Mouse (Mus musculus): Measurements from ENCODE around the gene Cav3. TPM values are rescaled to one million over a fixed set of nuclear protein-coding genes. Genes with fewer than 3 reads are reported as not detected.
A peak's percentile ranks its signal among the peaks of the same experiment; 100 is the strongest.

Gene Cav3
- polyA plus RNA-seq, 1 experiment = 1.4 TPM

DNA sequence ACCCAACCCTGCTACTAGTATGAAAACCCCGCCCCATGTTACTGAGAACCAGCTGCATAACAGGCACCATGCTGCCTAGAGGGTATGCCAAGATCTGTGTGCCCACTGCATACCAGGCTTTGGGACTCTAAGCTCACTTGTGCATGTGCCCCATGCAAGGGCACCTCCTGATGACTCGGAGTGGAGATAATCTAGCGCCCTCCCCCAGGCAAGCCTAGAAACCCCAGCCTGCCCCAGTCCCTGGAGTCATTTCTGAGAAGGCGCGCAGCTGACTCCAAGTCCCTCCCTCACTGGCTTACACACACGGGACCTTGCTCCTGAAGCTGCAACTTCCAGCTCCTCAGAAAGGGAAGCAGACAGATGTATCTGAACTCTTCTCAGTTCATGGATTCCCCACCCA, 4.0 kb downstream of the Cav3 start:
- Histone ChIP-seq H3K36me3 (ENCODE audit: control insufficient read depth, insufficient read depth, low read length) (no peaks in the 10 kb centered on the region), H3K27me3 (replicated peaks; ENCODE audit: control insufficient read depth, insufficient read depth, low read length) (no peaks in the 10 kb centered on the region), H3K4me1 (ENCODE audit: control insufficient read depth, insufficient read depth, low read length) (no peaks in the 10 kb centered on the region), H3K4me3 (ENCODE audit: insufficient read depth, low read depth, low read length) (no peak overlapping the region), H3K27ac (ENCODE audit: insufficient read depth, low read depth, low read length) (no peak overlapping the region)
- 81% methylated on average over 6 of the region's 6 CpGs for WGBS
- TF ChIP-seq POLR2A (IDR thresholded peaks at IDR 0.05; ENCODE audit: low read depth, low read length) (no peak), CTCF (conservative IDR thresholded peaks at IDR 0.05; ENCODE audit: insufficient read depth, insufficient read length, low read depth, low read length) (no peak)
- no peak for DNase-seq

DNA sequence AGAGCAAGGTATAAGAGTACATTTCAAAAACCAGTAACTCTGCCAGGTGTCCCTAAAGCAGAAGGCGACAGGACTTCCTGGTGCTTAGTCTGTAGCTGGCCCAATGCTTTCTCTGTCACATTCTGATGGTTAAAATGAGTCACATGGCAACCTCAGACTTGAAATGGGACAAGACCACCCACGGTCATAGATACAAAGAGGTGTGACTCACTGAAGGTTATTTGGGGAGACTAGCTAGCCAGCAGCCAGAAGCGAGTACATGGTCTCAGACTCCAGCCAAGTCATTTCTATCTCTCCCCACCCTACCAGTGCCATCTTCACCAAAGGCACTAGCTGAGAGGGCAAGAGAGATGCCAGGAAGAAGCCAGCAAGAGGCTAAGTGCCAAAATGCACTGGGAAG, 6.1 kb downstream of the Cav3 start:
- H3K4me3 ChIP-seq (ENCODE audit: insufficient read depth, low read depth, low read length) = no peak overlapping the region
- 91% methylated on average over 3 of the region's 3 CpGs for WGBS
- H3K27ac ChIP-seq (ENCODE audit: insufficient read depth, low read depth, low read length) = no peak overlapping the region
- no peaks in the 10 kb centered on the region for H3K27me3 ChIP-seq (replicated peaks; ENCODE audit: control insufficient read depth, insufficient read depth, low read length)
- H3K36me3 ChIP-seq (ENCODE audit: control insufficient read depth, insufficient read depth, low read length) = no peaks in the 10 kb centered on the region
- TF ChIP-seq CTCF (conservative IDR thresholded peaks at IDR 0.05; ENCODE audit: insufficient read depth, insufficient read length, low read depth, low read length) = no peak
- TF ChIP-seq POLR2A (IDR thresholded peaks at IDR 0.05; ENCODE audit: low read depth, low read length) = no peak
- no peaks in the 10 kb centered on the region for H3K4me1 ChIP-seq (ENCODE audit: control insufficient read depth, insufficient read depth, low read length)
- no peak for DNase-seq

DNA sequence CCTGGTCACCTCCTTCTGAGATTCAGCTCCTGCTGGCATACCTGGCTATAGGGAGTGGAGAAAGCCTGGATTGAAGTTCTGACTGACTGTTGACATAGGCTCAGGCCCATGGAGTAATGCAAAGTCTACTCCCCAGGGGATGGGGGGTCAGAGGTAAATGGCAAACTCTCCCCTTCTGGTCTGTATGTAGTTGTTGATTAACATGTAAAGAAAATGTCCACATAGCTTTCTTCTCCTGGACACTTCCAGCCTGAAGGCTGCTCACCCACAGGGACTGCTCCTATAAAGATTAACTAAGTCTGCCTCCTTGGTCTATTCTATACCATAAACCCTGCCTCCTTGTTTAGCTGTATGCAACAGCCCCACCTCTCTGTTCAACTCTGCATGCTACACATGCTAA, 6.7 kb downstream of the Cav3 start:
- Histone ChIP-seq H3K4me3 (ENCODE audit: insufficient read depth, low read depth, low read length) (no peak overlapping the region), H3K27ac (ENCODE audit: insufficient read depth, low read depth, low read length) (no peak overlapping the region), H3K4me1 (ENCODE audit: control insufficient read depth, insufficient read depth, low read length) (no peaks in the 10 kb centered on the region), H3K27me3 (replicated peaks; ENCODE audit: control insufficient read depth, insufficient read depth, low read length) (no peaks in the 10 kb centered on the region), H3K36me3 (ENCODE audit: control insufficient read depth, insufficient read depth, low read length) (no peaks in the 10 kb centered on the region)
- no peak for TF ChIP-seq POLR2A (IDR thresholded peaks at IDR 0.05; ENCODE audit: low read depth, low read length)
- no peak for TF ChIP-seq CTCF (conservative IDR thresholded peaks at IDR 0.05; ENCODE audit: insufficient read depth, insufficient read length, low read depth, low read length)
- no peak for DNase-seq

DNA sequence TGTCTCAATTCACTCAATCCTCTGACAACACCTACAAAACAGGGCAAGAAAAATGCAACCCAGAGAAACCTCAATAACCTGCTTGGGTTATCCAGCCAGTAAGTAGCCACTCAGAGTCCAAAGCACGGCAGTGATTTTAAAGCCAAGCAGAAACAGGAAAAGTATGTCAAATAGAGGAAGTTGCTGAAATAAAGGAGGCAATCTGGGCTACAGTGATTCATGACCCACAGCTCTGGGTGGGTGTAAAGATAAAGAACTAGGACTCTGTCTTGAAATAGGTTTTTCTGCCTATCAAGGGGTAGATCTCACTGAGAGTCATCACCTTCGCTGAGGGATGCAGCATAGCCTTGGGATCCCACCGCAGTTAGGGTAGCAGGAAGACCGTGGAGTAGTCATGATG, 12.3 kb downstream of the Cav3 start:
- Histone ChIP-seq H3K27ac (ENCODE audit: insufficient read depth, low read depth, low read length) (no peak overlapping the region), H3K4me3 (ENCODE audit: insufficient read depth, low read depth, low read length) (no peak overlapping the region), H3K36me3 (ENCODE audit: control insufficient read depth, insufficient read depth, low read length) (no peaks in the 10 kb centered on the region), H3K4me1 (ENCODE audit: control insufficient read depth, insufficient read depth, low read length) (no peaks in the 10 kb centered on the region), H3K27me3 (replicated peaks; ENCODE audit: control insufficient read depth, insufficient read depth, low read length) (no peaks in the 10 kb centered on the region)
- 62% methylated on average over 4 of the region's 4 CpGs for WGBS
- TF ChIP-seq POLR2A (IDR thresholded peaks at IDR 0.05; ENCODE audit: low read depth, low read length) (no peak), CTCF (conservative IDR thresholded peaks at IDR 0.05; ENCODE audit: insufficient read depth, insufficient read length, low read depth, low read length) (no peak)
- no peak for DNase-seq

DNA sequence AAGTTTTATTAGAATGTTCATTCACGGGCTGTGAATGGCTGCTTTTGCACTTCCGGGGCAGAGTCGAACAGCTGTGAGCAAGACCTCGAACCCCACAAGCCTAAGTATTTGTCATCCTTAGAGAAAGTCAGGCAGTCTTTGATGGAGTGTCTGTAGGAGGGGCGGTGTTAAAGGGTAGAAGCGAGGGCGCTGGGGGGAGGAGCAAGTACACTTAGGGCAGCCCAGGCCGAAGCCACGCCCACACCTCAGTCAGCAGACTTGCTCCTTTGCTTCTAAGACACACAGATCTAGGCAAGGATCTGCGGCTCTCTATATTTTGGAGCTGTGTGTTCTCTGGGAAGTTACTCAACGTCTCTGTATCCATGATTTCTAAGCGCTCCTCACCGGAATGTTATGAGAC, 20.6 kb downstream of the Cav3 start:
- Histone ChIP-seq H3K27me3 (replicated peaks; ENCODE audit: control insufficient read depth, insufficient read depth, low read length) (no peaks in the 10 kb centered on the region), H3K4me1 (ENCODE audit: control insufficient read depth, insufficient read depth, low read length) (no peaks in the 10 kb centered on the region), H3K27ac (ENCODE audit: insufficient read depth, low read depth, low read length) (no peak overlapping the region), H3K36me3 (ENCODE audit: control insufficient read depth, insufficient read depth, low read length) (no peaks in the 10 kb centered on the region), H3K4me3 (ENCODE audit: insufficient read depth, low read depth, low read length) (no peak overlapping the region)
- 68% methylated on average over 13 of the region's 13 CpGs for WGBS
- no peak for TF ChIP-seq CTCF (conservative IDR thresholded peaks at IDR 0.05; ENCODE audit: insufficient read depth, insufficient read length, low read depth, low read length)
- DNase-seq = no peak

DNA sequence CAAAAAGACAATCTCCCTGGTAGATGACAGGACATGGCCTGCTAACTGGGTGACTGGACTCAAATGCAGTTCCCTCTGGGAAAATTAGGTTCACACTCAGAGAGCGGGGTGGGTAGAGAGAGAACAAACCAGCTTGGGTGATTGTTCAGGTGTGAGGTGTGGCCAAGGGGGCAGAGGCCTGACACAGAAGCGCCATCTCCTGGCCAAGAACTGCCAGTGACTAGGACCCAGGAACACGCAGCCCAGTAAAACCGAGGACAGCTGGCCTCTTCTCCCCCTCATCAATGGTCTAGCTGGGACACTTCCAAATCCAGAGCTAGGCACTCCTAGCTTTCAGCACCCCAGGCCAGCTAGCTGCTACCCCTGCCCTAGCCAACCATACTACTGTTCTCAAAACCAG, 25.0 kb downstream of the Cav3 start:
- 5% methylated on average over 4 of the region's 4 CpGs for WGBS
- Histone ChIP-seq H3K27ac (ENCODE audit: insufficient read depth, low read depth, low read length) (no peak overlapping the region), H3K36me3 (ENCODE audit: control insufficient read depth, insufficient read depth, low read length) (no peaks in the 10 kb centered on the region), H3K4me1 (ENCODE audit: control insufficient read depth, insufficient read depth, low read length) (no peaks in the 10 kb centered on the region), H3K27me3 (replicated peaks; ENCODE audit: control insufficient read depth, insufficient read depth, low read length) (no peaks in the 10 kb centered on the region), H3K4me3 (ENCODE audit: insufficient read depth, low read depth, low read length) (no peak overlapping the region)
- peak; percentile 33 for DNase-seq
- peak; percentile 70 for TF ChIP-seq CTCF (conservative IDR thresholded peaks at IDR 0.05; ENCODE audit: insufficient read depth, insufficient read length, low read depth, low read length)
- TF ChIP-seq POLR2A (IDR thresholded peaks at IDR 0.05; ENCODE audit: low read depth, low read length) = no peak

DNA sequence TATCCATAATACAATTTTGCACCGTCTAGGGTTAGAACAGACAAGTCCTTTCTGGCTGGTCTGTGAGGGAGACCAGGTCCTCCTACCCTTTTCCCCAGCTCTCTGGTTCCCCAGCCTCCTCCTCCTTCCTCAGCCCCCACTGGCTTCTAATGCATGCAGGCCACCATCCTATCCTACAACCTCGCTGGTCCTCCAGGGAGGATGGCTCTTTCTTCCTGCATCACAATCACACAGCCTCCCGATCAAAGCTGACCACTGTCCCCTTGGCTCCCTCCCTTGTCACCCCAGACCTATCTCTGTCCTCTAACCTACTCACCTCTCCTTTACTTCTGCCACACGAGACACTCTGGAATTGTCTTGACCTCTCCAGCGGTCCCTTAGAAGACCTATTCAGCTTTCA, 28.7 kb downstream of the Cav3 start:
- no peaks in the 10 kb centered on the region for H3K27me3 ChIP-seq (replicated peaks; ENCODE audit: control insufficient read depth, insufficient read depth, low read length)
- no peak for TF ChIP-seq CTCF (conservative IDR thresholded peaks at IDR 0.05; ENCODE audit: insufficient read depth, insufficient read length, low read depth, low read length)
- TF ChIP-seq POLR2A (IDR thresholded peaks at IDR 0.05; ENCODE audit: low read depth, low read length) = no peak
- H3K36me3 ChIP-seq (ENCODE audit: control insufficient read depth, insufficient read depth, low read length) = no peaks in the 10 kb centered on the region
- H3K27ac ChIP-seq (ENCODE audit: insufficient read depth, low read depth, low read length) = no peak overlapping the region
- WGBS = 86% methylated on average over 5 of the region's 5 CpGs
- DNase-seq = no peak
- H3K4me1 ChIP-seq (ENCODE audit: control insufficient read depth, insufficient read depth, low read length) = no peaks in the 10 kb centered on the region
- no peak overlapping the region for H3K4me3 ChIP-seq (ENCODE audit: insufficient read depth, low read depth, low read length)

DNA sequence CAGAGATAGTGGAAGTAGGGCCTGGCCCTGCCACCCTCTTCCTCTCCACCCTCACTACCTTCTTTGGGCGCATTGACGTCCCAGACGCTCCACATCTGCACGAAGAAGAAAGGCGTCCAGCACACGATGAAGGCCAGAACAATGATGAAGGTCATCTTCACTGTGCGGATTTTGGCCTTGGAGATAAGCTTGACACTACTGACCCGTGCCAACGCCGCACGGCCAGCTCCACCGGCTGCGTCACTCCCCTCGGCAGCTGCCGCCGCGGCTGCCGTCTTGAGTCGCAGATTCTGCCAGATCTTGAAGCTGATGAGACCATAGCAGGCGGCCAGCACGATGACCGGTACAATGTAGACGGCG, 29.5 kb downstream of the Cav3 start:
- no peak for DNase-seq
- H3K4me1 ChIP-seq (ENCODE audit: control insufficient read depth, insufficient read depth, low read length) = no peaks in the 10 kb centered on the region
- no peaks in the 10 kb centered on the region for H3K36me3 ChIP-seq (ENCODE audit: control insufficient read depth, insufficient read depth, low read length)
- TF ChIP-seq POLR2A (IDR thresholded peaks at IDR 0.05; ENCODE audit: low read depth, low read length) (no peak), CTCF (conservative IDR thresholded peaks at IDR 0.05; ENCODE audit: insufficient read depth, insufficient read length, low read depth, low read length) (no peak)
- no peaks in the 10 kb centered on the region for H3K27me3 ChIP-seq (replicated peaks; ENCODE audit: control insufficient read depth, insufficient read depth, low read length)
- peak overlapping the region; percentile 15; the same call in 1 of the 2 replicates for H3K4me3 ChIP-seq (ENCODE audit: insufficient read depth, low read depth, low read length)
- no peak overlapping the region for H3K27ac ChIP-seq (ENCODE audit: insufficient read depth, low read depth, low read length)
- WGBS = 36% methylated on average over 24 of the region's 24 CpGs

Measured in kidney, adult 2 months (tissue).